Mouse (Mus musculus) spleen, adult 2 months (tissue): Measurements from ENCODE around the gene Ppfibp1.

ENCODE experiments used
- CTCF ChIP-seq: fragments of 200-500 bp; IDR thresholded peaks from 2 replicates; pipeline ENCODE4 v1.5.1; 2011; ENCODE audit warnings: mild to moderate bottlenecking, inconsistent platforms; ENCODE audit not compliant: insufficient read depth, insufficient read length, insufficient replicate concordance; ENCODE audit errors: extremely low read depth
- POLR2A ChIP-seq: fragments of 200-500 bp; IDR thresholded peaks from 2 replicates; pipeline ENCODE4 v1.6.1; 2011; ENCODE audit warnings: low read depth, low read length, inconsistent platforms

GRCm38 (mm10) chr6:147029591-147029990, 141.3 kb downstream of the Ppfibp1 start:
- TF ChIP-seq CTCF (no peak), POLR2A (no peak)
